Mouse (Mus musculus) liver, embryonic 14.5 days (tissue): ENCODE measurements around the gene Nynrin. TPM values are rescaled to one million over a fixed set of nuclear protein-coding genes. Genes with fewer than 3 reads are reported as not detected.

Source experiments
- ATAC-seq: fragments of 200-750 bp; cut with Nextera tagmentation; 2 replicates; pipeline ENCODE4 v1.8.0; 2017; ENCODE audit warnings: moderate number of reproducible peaks, mild to moderate bottlenecking, moderate library complexity; ENCODE audit not compliant: insufficient read depth
- DNase-seq, 3 experiments: peaks; one replicate each; pipeline ENCODE4 v3.0.0-alpha.2; 2012 to 2013; ENCODE audit warnings: low read depth in 3 of 3, low spot score in 3 of 3
- H3K27ac ChIP-seq: fragments of 300-500 bp; sonication (generic); 2 replicates; pipeline ENCODE4 v1.5.1; 2014; ENCODE audit warnings: moderate library complexity, mild to moderate bottlenecking, control low read depth, inconsistent platforms
- H3K27me3 ChIP-seq: fragments of 300-500 bp; sonication (generic); 2 replicates; pipeline ENCODE4 v1.6.1; 2014; ENCODE audit warnings: mild to moderate bottlenecking, low read length, moderate library complexity; ENCODE audit not compliant: control insufficient read depth, insufficient read depth
- H3K36me3 ChIP-seq: fragments of 300-500 bp; sonication (generic); replicated peaks from 2 replicates; pipeline ENCODE4 v1.6.1; 2014; ENCODE audit warnings: low read depth; ENCODE audit not compliant: control insufficient read depth, insufficient read depth
- H3K4me1 ChIP-seq, 2 experiments: fragments of 200-500 bp in 1 of 2; fragments of 300-500 bp in 1 of 2; sonication (generic) in 1 of 2; replicated peaks; 2 replicates each; pipeline ENCODE4 v1.6.1; 2012 to 2014; ENCODE audit warnings: antibody characterized with exemption in 1 of 2, inconsistent platforms in 1 of 2, low read length in 1 of 2; ENCODE audit not compliant: control insufficient read depth in 2 of 2, insufficient read depth in 2 of 2
- H3K4me2 ChIP-seq: fragments of 300-500 bp; sonication (generic); 2 replicates; pipeline ENCODE4 v1.6.1; 2014; ENCODE audit warnings: low read depth, mild to moderate bottlenecking, control low read depth, moderate library complexity
- H3K4me3 ChIP-seq, 2 experiments: fragments of 200-500 bp in 1 of 2; fragments of 300-500 bp in 1 of 2; sonication (generic) in 1 of 2; 2 replicates each; pipeline ENCODE4 v1.5.1; 2012 to 2014; ENCODE audit warnings: low read depth in 2 of 2, low read length in 2 of 2, mild to moderate bottlenecking in 2 of 2, control low read depth in 1 of 2, inconsistent platforms in 1 of 2, moderate library complexity in 1 of 2; ENCODE audit not compliant: insufficient read depth in 1 of 2
- H3K9ac ChIP-seq: fragments of 300-500 bp; sonication (generic); replicated peaks from 2 replicates; pipeline ENCODE4 v1.6.1; 2014; ENCODE audit warnings: mild to moderate bottlenecking, control low read depth, moderate library complexity
- H3K9me3 ChIP-seq: fragments of 300-500 bp; sonication (generic); 2 replicates; pipeline ENCODE4 v1.6.1; 2016; ENCODE audit warnings: low read length, mixed read lengths; ENCODE audit not compliant: control insufficient read depth
- CTCF ChIP-seq: IDR thresholded peaks from 2 replicates; pipeline ENCODE4 v1.5.1; 2016; ENCODE audit warnings: antibody characterized with exemption, low read depth, control low read depth
- EP300 ChIP-seq: IDR thresholded peaks from 2 replicates; pipeline ENCODE4 v1.6.1; 2016; ENCODE audit warnings: antibody characterized with exemption, low read depth
- WGBS: fragments of 180-500 bp; shearing (Covaris S2); extraction: QIAGEN DNeasy Blood & Tissue Kit; methylation state at CpG from one replicate; pipeline ENCODE4 v1.1.7; 2014; ENCODE audit not compliant: insufficient replicate concordance; 5-methylcytosine and 5-hydroxymethylcytosine counted together
- polyA plus RNA-seq, 2 experiments: library from polyadenylated mRNA; depleted of rRNA in 1 of 2; stranded (reverse) in 1 of 2; unstranded in 1 of 2; fragments of >200 nt; fragmentation: Nextera tagmentation in 1 of 2; extraction: Ambion mirVana in 1 of 2; gene quantifications; 2 replicates each; pipeline versions ENCODE4 v1.2.1 to v1.2.3; 2012 to 2014

Nynrin gene
- polyA plus RNA-seq, 2 experiments = 1.4 to 1.7 TPM

- ATAC-seq (no peak), DNase-seq (no peak)
- H3K9me3 ChIP-seq = no peaks in the 10 kb centered on the region
- H3K27me3 ChIP-seq = no peaks in the 10 kb centered on the region
- peaks cover 13 to 19% of the 10 kb centered on the region in 2 experiments for H3K4me1 ChIP-seq
- no peak overlapping the region for H3K4me3 ChIP-seq
- H3K36me3 ChIP-seq = peaks cover 11% of the 10 kb centered on the region
- TF ChIP-seq EP300 (no peak), CTCF (no peak)
- 76% methylated on average over 12 of the region's 12 CpGs for WGBS
- H3K9ac ChIP-seq = no peak overlapping the region
- no peak overlapping the region for H3K4me2 ChIP-seq
- no peak overlapping the region for H3K27ac ChIP-seq
Measured at GRCm38 (mm10) chr14:55883663-55884062, 29.9 kb downstream of the Nynrin start.

DNA sequence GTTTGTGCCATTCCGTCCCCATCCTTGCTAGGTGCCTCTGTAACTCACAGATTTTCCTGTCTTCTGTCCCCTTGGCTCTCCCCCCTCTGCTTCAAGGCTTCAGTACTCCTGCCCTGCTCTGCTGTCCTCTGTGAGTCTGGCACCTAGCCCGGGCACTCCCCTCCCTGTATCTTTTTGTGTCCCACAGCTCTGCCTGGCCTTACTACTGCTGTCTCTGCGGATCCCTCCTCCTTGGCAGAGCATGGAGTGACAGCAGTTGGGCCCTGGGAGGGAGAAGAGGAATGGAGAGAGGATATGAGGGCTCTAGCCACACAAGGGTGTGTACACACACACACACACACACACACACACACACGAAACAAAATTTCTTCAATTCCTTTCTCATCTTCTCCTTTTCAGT is 30.4 kb downstream of the Nynrin start, which contains the start of gene Cbln3:
Gene Cbln3, minus strand, starts transcription at position 227 of the 400 bp plus-strand sequence.
- peaks cover 13% of the 10 kb centered on the region for H3K36me3 ChIP-seq
- no peak for TF ChIP-seq EP300
- TF ChIP-seq CTCF = no peak
- H3K27ac ChIP-seq = peak within 1 kb of the TSS; percentile 68
- no peaks in the 10 kb centered on the region for H3K27me3 ChIP-seq
- 31% methylated on average over 4 of the region's 4 CpGs for WGBS
- H3K4me2 ChIP-seq = peak within 1 kb of the TSS; percentile 81
- H3K9me3 ChIP-seq = no peaks in the 10 kb centered on the region
- H3K4me3 ChIP-seq = peak within 1 kb of the TSS; percentile 64 to 93
- peak within 1 kb of the TSS; percentile 96 for H3K9ac ChIP-seq
- DNase-seq = no peak
- no peak for ATAC-seq
- H3K4me1 ChIP-seq = peaks cover 13 to 19% of the 10 kb centered on the region in 2 experiments

DNA sequence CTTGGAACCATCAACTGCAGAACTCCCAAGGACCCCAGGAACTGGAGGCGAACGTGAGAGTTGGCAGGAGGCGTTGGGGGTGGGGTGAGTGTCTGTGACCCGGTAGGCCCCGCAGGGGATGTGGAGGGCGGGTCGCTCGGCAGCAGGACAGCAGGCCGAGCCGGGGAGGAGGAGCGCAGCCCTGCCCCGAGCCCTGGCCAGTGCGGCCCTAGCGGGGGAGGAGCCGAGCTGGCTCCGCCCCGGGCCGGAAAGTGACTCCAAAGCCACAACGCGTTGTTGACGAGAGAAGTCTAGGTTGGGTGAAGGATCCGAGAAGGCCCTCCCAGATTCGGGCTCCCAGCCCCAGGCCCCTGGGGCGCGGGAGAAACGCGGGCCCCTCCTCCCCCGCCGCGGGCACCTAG is 30.9 kb downstream of the Nynrin start, which contains the start of gene Khnyn:
Gene Khnyn, plus strand, starts transcription at position 235 of the 401 bp plus-strand sequence.
- TF ChIP-seq CTCF (no peak), EP300 (no peak)
- peaks cover 17% of the 10 kb centered on the region for H3K36me3 ChIP-seq
- no peaks in the 10 kb centered on the region for H3K27me3 ChIP-seq
- DNase-seq (peak; percentile 76 to 77 (median 77)), ATAC-seq (peak; percentile 89)
- peak within 1 kb of the TSS; percentile 64 to 93 for H3K4me3 ChIP-seq
- H3K4me1 ChIP-seq = peaks cover 13 to 19% of the 10 kb centered on the region in 2 experiments
- peak within 1 kb of the TSS; percentile 96 for H3K9ac ChIP-seq
- H3K27ac ChIP-seq = peak within 1 kb of the TSS; percentile 68
- WGBS = 0% methylated on average over 26 of the region's 30 CpGs
- no peaks in the 10 kb centered on the region for H3K9me3 ChIP-seq
- peak within 1 kb of the TSS; percentile 81 for H3K4me2 ChIP-seq

- Histone ChIP-seq H3K27me3 (no peaks in the 10 kb centered on the region), H3K27ac (peak overlapping the region; percentile 68), H3K9ac (peak overlapping the region; percentile 96), H3K4me2 (peak overlapping the region; percentile 81), H3K9me3 (no peaks in the 10 kb centered on the region), H3K36me3 (peaks cover 21% of the 10 kb centered on the region), H3K4me1 (peaks cover 13 to 19% of the 10 kb centered on the region in 2 experiments), H3K4me3 (peak overlapping the region; percentile 64 to 93)
- under 1% methylated on average over 23 of the region's 30 CpGs for WGBS
- DNase-seq (peak in 1 of 3 experiments; percentile 22), ATAC-seq (peak; percentile 40)
- TF ChIP-seq CTCF = no peak
- no peak for TF ChIP-seq EP300
Measured at GRCm38 (mm10) chr14:55885114-55885790, 31.4 kb downstream of the Nynrin start.

- Histone ChIP-seq H3K9me3 (no peaks in the 10 kb centered on the region), H3K27me3 (no peaks in the 10 kb centered on the region), H3K4me2 (peak overlapping the region; percentile 81), H3K27ac (peak overlapping the region; percentile 68), H3K4me1 (peaks cover 13 to 19% of the 10 kb centered on the region in 2 experiments), H3K9ac (peak overlapping the region; percentile 96), H3K36me3 (peaks cover 26% of the 10 kb centered on the region), H3K4me3 (peak overlapping the region; percentile 64 to 93)
- ATAC-seq = no peak
- WGBS = 3% methylated on average over 16 of the region's 16 CpGs
- DNase-seq = peak in 2 of 3 experiments; percentile 34 to 38
- TF ChIP-seq CTCF (no peak), EP300 (no peak)
Measured at GRCm38 (mm10) chr14:55885791-55886271, 32.0 kb downstream of the Nynrin start.
